Mouse (Mus musculus) olfactory bulb, adult 2 months (tissue): Measurements from ENCODE around the gene Ang6.

ENCODE experiments used
- CTCF ChIP-seq: fragments of 200-500 bp; IDR thresholded peaks from 2 replicates; pipeline ENCODE4 v1.5.1; 2012; ENCODE audit warnings: low read depth, mild to moderate bottlenecking, low read length, moderate library complexity; ENCODE audit not compliant: insufficient read depth
- POLR2A ChIP-seq: fragments of 200-500 bp; IDR thresholded peaks from 2 replicates; pipeline ENCODE4 v1.6.1; 2012; ENCODE audit warnings: mild to moderate bottlenecking, low read depth, low read length, moderate library complexity; ENCODE audit not compliant: insufficient read depth

- TF ChIP-seq POLR2A = no peak
- TF ChIP-seq CTCF = no peak
Observed at GRCm38 (mm10) chr14:44002169-44002568, at the start of gene Ang6.
